Mouse (Mus musculus): Measurements from ENCODE around the gene Thbs3. TPM values are rescaled to one million over a fixed set of nuclear protein-coding genes. Genes with fewer than 3 reads are reported as not detected.
A peak's percentile ranks its signal among the peaks of the same experiment; 100 is the strongest.
"Not testable (repeated sequence)": the region's sequence is repeated elsewhere in the genome, so short reads cannot be mapped to it uniquely, and the experiment has no call there.

Thbs3 gene
- polyA plus RNA-seq, 1 experiment from 2014 or later = 94.0 TPM

DNA sequence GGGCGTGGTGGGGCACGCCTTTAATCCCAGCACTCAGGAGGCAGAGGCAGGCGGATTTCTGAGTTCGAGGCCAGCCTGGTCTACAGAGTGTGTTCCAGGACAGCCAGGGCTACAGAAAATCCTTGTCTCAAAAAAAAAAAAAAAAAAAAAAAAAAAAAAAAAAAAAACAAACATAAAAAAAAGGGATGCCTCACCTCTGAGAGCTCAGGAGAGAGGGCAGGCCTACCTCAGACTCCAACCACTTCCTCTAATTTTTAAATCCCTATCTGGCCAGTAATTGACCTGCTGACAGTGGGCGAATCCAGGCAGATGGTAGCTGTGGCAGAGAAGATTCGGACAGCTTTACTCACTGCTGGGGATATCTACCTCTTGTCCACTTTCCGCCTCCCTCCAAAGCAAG lies 1.4 kb downstream of the Thbs3 start:
- peaks cover 20% of the 10 kb centered on the region for H3K36me3 ChIP-seq
- not testable (repeated sequence) for ATAC-seq (ENCODE audit: insufficient number of reproducible peaks, low FRiP score, low TSS enrichment, low read depth); H3K27me3 ChIP-seq; H3K9ac ChIP-seq; H3K9me3 ChIP-seq; H3K27ac ChIP-seq
- H3K4me2 ChIP-seq = peak overlapping the region; percentile 68
- H3K4me1 ChIP-seq = peaks cover 32% of the 10 kb centered on the region
- 70% methylated on average over 7 of the region's 7 CpGs for WGBS
- peak overlapping the region; percentile 73; the same call in 1 of the 2 replicates for H3K4me3 ChIP-seq

DNA sequence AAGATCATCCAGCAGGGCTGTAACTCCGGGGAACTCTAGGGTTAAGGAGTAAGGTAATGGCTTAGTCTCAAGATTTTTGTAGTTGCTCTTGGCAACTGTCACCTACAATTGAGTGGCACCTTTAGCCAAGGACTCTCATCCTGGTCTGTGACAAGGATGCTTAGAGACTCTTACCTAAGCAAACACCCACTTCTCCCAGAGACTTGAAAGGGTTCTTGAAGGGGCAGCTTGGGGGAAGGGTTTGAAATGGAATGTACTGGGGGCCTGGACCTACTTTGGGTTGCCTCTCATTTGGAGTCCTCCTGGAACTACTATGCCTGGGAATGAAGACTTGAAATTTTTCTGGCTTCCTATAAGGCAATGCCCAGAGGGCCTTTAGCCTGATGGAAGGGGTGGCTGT lies 3.3 kb downstream of the Thbs3 start:
- Histone ChIP-seq H3K4me3 (no peak overlapping the region), H3K9ac (no peak overlapping the region), H3K27ac (no peak overlapping the region), H3K9me3 (no peaks in the 10 kb centered on the region), H3K4me1 (peaks cover 22% of the 10 kb centered on the region), H3K36me3 (peaks cover 32% of the 10 kb centered on the region), H3K4me2 (no peak overlapping the region), H3K27me3 (no peaks in the 10 kb centered on the region)
- ATAC-seq (ENCODE audit: insufficient number of reproducible peaks, low FRiP score, low TSS enrichment, low read depth) = no peak
- 82% methylated on average over 1 of the region's 1 CpGs for WGBS

DNA sequence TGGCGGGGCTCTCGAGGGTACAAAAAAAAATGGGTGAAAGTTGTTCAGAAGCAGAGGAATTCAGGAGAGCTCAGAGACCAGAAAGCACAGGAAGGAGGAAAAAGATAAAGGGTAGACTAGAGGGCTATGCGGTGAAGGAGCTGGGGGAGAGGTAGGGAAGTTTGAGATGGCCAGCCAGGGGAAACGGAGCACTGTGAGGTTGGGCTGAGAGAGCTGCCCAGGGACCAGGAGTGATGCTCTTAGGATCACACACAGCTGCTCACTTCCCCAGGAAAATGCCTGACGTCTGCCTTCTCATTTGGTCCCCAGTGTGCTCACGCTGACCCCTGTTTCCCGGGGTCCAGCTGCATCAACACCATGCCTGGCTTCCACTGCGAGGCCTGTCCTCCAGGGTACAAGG lies 4.6 kb downstream of the Thbs3 start:
- no peaks in the 10 kb centered on the region for H3K27me3 ChIP-seq
- ATAC-seq (ENCODE audit: insufficient number of reproducible peaks, low FRiP score, low TSS enrichment, low read depth) = no peak
- H3K4me1 ChIP-seq = peaks cover 19% of the 10 kb centered on the region
- no peak overlapping the region for H3K4me2 ChIP-seq
- no peaks in the 10 kb centered on the region for H3K9me3 ChIP-seq
- WGBS = 41% methylated on average over 8 of the region's 8 CpGs
- no peak overlapping the region for H3K4me3 ChIP-seq
- H3K9ac ChIP-seq = peak overlapping the region; percentile 10; the same call in 1 of the 2 replicates
- peaks cover 41% of the 10 kb centered on the region for H3K36me3 ChIP-seq
- no peak overlapping the region for H3K27ac ChIP-seq

DNA sequence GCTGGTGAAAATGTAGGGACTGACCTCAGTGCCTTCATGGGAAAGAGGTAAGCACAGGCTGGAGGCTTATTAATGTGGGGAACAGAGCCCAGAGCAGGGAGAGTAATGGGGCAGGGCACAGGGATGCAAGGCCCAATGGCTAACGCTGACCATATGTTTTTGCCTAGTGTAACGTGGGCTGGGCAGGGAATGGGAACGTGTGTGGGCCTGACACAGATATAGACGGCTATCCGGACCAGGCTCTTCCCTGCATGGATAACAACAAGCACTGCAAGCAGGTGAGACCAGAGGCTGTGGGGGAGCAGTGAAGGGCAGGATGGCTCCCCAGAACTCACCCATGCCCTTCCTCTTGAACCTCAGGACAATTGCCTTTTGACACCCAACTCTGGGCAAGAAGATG lies 6.2 kb downstream of the Thbs3 start:
- H3K27ac ChIP-seq = no peak overlapping the region
- 51% methylated on average over 5 of the region's 5 CpGs for WGBS
- ATAC-seq (ENCODE audit: insufficient number of reproducible peaks, low FRiP score, low TSS enrichment, low read depth) = no peak
- no peak overlapping the region for H3K4me2 ChIP-seq
- H3K9ac ChIP-seq = no peak overlapping the region
- H3K9me3 ChIP-seq = no peaks in the 10 kb centered on the region
- H3K4me1 ChIP-seq = peaks cover 11% of the 10 kb centered on the region
- H3K4me3 ChIP-seq = no peak overlapping the region
- H3K36me3 ChIP-seq = peaks cover 52% of the 10 kb centered on the region
- H3K27me3 ChIP-seq = no peaks in the 10 kb centered on the region

DNA sequence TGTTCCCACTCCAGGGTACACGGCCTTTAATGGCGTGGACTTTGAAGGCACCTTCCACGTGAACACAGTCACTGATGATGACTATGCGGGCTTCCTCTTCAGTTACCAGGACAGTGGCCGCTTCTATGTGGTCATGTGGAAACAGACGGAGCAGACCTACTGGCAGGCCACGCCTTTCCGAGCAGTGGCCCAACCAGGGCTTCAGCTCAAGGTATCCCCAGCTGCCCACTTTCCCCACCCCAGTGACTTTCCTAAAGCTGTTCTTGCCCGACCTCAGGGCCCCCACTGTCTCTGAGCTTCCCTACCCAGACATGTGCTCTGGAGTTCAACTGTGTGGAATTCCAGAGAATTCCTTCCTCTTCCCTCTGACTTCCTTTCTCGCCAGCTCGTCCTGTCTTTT lies 9.8 kb downstream of the Thbs3 start:
- Histone ChIP-seq H3K4me1 (peaks cover 33% of the 10 kb centered on the region), H3K27me3 (no peaks in the 10 kb centered on the region), H3K4me3 (no peak overlapping the region), H3K27ac (no peak overlapping the region), H3K4me2 (no peak overlapping the region), H3K9me3 (no peaks in the 10 kb centered on the region), H3K9ac (no peak overlapping the region), H3K36me3 (peaks cover 46% of the 10 kb centered on the region)
- no peak for ATAC-seq (ENCODE audit: insufficient number of reproducible peaks, low FRiP score, low TSS enrichment, low read depth)
- 82% methylated on average over 11 of the region's 11 CpGs for WGBS

DNA sequence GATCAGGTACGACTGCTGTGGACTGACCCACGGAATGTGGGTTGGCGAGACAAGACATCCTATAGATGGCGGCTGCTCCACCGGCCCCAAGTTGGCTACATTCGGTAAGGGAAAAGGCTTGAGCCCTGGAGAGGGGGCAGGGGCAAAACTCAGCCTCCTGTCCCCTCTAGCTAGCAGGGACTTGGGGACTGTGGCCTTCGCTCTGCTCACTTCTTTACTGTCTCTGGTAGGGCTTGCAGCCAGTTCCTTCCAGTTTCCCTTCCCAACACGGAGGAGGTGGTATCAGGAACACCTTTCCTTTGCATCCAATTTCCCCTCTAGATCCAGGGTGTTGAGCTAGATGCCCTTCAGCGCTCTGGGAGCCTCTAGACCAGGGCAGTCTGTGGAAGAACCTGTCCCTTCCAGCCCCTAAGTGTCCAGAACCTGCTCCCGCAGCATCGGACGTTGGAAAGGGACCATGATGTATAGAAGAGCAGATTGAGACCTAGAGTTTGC lies 10.4 kb downstream of the Thbs3 start:
- Histone ChIP-seq H3K27me3 (no peaks in the 10 kb centered on the region), H3K27ac (no peak overlapping the region), H3K36me3 (peaks cover 40% of the 10 kb centered on the region), H3K4me2 (no peak overlapping the region), H3K4me3 (no peak overlapping the region), H3K9me3 (no peaks in the 10 kb centered on the region), H3K4me1 (peaks cover 33% of the 10 kb centered on the region), H3K9ac (no peak overlapping the region)
- ATAC-seq (ENCODE audit: insufficient number of reproducible peaks, low FRiP score, low TSS enrichment, low read depth) = no peak
- WGBS = 65% methylated on average over 12 of the region's 12 CpGs

DNA sequence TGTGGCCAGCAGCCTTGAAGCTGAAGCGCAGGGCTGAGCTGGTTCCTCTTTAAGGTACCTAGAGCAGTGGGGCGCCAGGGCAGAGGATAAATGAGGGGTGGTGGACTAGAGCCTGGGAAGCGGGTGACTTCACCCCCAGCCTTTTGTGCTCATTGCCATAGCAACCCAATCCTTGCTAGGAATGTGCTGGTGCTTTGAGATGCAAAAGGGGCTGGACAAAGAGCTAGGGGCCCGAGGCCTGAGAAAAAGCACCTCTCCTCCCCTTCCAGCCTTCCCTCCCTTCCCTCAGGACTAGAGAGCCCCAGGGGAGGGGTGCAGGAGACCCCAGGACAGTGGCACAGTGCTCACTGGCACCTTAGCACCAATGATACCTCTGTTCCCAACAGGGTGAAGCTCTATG lies 10.9 kb downstream of the Thbs3 start:
- H3K36me3 ChIP-seq = peaks cover 38% of the 10 kb centered on the region
- H3K27ac ChIP-seq = no peak overlapping the region
- 47% methylated on average over 4 of the region's 4 CpGs for WGBS
- no peaks in the 10 kb centered on the region for H3K9me3 ChIP-seq
- H3K4me2 ChIP-seq = peak overlapping the region; percentile 64; the same call in 1 of the 2 replicates
- H3K4me1 ChIP-seq = peaks cover 33% of the 10 kb centered on the region
- H3K9ac ChIP-seq = no peak overlapping the region
- no peaks in the 10 kb centered on the region for H3K27me3 ChIP-seq
- ATAC-seq (ENCODE audit: insufficient number of reproducible peaks, low FRiP score, low TSS enrichment, low read depth) = no peak
- H3K4me3 ChIP-seq = no peak overlapping the region

DNA sequence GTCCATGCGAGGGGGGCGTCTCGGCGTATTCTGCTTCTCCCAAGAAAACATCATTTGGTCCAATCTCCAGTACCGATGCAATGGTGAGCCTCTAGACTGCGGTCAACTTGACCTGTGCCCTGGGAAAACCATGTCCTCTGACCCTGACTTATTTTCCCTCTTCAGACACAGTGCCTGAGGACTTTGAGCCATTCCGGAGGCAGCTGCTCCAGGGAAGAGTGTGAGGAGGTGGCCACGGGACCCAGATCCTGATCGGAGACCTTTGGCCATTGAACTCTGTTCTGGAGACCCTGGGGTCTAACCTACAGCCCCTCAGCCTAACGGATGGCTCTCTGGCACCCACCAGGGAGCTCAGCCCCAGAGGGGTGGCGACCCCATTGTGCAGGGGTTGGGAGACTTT lies 11.4 kb downstream of the Thbs3 start:
- peak overlapping the region; percentile 43; the same call in 1 of the 2 replicates for H3K4me3 ChIP-seq
- peak overlapping the region; percentile 14; the same call in 1 of the 2 replicates for H3K9ac ChIP-seq
- peaks cover 33% of the 10 kb centered on the region for H3K4me1 ChIP-seq
- WGBS = 33% methylated on average over 11 of the region's 11 CpGs
- H3K27me3 ChIP-seq = no peaks in the 10 kb centered on the region
- no peaks in the 10 kb centered on the region for H3K9me3 ChIP-seq
- H3K4me2 ChIP-seq = peak overlapping the region; percentile 64
- no peak for ATAC-seq (ENCODE audit: insufficient number of reproducible peaks, low FRiP score, low TSS enrichment, low read depth)
- peaks cover 34% of the 10 kb centered on the region for H3K36me3 ChIP-seq
- H3K27ac ChIP-seq = peak overlapping the region; percentile 78

DNA sequence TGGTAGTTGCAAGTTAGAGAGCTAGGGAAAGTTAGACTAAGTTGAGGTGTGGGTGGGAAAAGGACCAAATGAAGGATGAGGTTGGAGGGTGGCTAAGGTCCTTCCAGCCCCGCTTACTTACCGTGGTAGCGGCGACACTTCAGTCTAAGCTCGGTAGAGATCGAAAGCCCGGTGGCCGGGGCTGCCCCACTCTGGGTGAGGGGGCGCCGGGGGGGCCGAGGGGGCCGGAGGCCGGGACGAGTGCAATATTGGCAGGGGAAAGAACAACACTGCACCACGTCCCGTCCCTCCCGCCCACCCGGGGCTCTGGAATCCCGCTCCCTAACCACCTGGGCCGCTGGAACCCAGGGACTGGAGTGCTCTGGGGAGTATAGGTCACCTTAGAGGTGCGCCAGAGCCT lies 11.9 kb downstream of the Thbs3 start, which contains the start of gene Mtx1:
Mtx1 (minus strand) TSS at position 189 of the 400 bp plus-strand sequence.
- WGBS = 6% methylated on average over 21 of the region's 21 CpGs
- Histone ChIP-seq H3K36me3 (peaks cover 29% of the 10 kb centered on the region), H3K4me3 (peak within 1 kb of the TSS; percentile 43), H3K4me1 (peaks cover 33% of the 10 kb centered on the region), H3K4me2 (peak within 1 kb of the TSS; percentile 64), H3K9me3 (no peaks in the 10 kb centered on the region), H3K27ac (peak within 1 kb of the TSS; percentile 78), H3K27me3 (no peaks in the 10 kb centered on the region), H3K9ac (peak within 1 kb of the TSS; percentile 23; the same call in 1 of the 2 replicates)
- ATAC-seq (ENCODE audit: insufficient number of reproducible peaks, low FRiP score, low TSS enrichment, low read depth) = no peak

DNA sequence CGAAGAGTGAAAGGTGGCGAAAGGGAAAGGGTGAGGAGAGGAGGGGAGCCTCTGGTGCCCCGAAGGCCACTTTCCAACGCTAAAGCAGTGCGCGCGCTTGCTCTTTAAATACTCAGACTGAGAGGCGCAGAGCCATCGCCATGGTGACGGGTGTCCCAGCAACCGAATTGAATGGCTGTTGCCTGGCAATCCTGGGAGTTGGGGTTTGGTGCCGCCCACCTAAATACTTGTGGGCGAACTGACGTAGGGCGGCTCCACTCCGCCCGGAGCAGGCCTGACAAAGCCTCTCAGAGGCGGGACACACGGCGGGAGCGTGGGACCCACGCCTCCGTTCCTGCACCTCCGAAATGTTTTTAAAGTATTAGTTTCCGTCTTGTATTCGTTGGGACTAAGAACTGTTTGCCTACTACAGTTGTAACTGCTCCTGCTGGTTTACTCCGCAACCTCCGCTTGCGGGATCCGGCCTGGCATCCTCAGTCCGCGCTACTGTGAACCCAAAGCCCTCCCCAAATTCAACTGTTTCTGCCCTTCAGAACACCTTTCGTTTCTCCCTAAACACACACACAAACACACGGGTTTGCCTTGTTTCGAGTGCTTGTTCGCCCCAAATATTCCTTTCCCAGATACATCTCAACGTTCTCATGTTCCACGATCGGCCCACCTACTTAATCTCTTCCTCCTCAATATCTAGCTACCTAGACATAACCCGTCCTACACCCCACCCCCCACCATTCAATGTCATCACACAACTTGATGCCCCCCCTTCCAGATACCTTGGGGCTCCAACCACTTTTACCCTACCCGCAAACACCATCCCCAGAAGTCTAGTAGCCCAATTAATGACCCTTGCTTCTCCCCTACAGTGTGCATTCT lies 12.6 kb downstream of the Thbs3 start:
- Histone ChIP-seq H3K9ac (peak overlapping the region; percentile 23; the same call in 1 of the 2 replicates), H3K36me3 (peaks cover 26% of the 10 kb centered on the region), H3K27me3 (no peaks in the 10 kb centered on the region), H3K4me2 (peak overlapping the region; percentile 64), H3K4me1 (peaks cover 33% of the 10 kb centered on the region), H3K4me3 (peak overlapping the region; percentile 43), H3K9me3 (no peaks in the 10 kb centered on the region), H3K27ac (peak overlapping the region; percentile 78)
- peak; percentile 90 for ATAC-seq (ENCODE audit: insufficient number of reproducible peaks, low FRiP score, low TSS enrichment, low read depth)
- WGBS = 5% methylated on average over 41 of the region's 41 CpGs

DNA sequence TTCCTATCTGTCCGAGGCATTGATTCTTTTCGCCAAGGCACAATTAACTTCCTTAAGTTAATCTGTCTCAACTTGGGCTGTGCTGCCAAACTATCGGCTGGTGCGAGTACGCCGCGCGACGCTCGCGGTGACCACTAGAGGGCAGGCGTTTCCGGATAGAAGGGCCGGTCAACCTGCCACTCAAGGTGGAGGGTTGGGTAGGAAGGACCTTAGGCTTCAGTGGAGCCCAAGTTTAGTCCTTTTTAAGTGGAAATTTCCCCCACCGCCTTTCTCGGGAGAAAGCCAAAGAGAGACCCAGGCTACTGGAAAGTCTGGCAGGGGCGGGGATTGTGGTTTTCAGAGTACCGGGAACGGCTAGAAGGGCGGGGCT lies 13.2 kb downstream of the Thbs3 start:
- peak overlapping the region; percentile 78 for H3K27ac ChIP-seq
- peak overlapping the region; percentile 43 for H3K4me3 ChIP-seq
- peak overlapping the region; percentile 64 for H3K4me2 ChIP-seq
- H3K27me3 ChIP-seq = no peaks in the 10 kb centered on the region
- no peak for ATAC-seq (ENCODE audit: insufficient number of reproducible peaks, low FRiP score, low TSS enrichment, low read depth)
- H3K9ac ChIP-seq = no peak overlapping the region
- under 1% methylated on average over 19 of the region's 20 CpGs for WGBS
- peaks cover 21% of the 10 kb centered on the region for H3K36me3 ChIP-seq
- H3K4me1 ChIP-seq = peaks cover 33% of the 10 kb centered on the region
- H3K9me3 ChIP-seq = no peaks in the 10 kb centered on the region

DNA sequence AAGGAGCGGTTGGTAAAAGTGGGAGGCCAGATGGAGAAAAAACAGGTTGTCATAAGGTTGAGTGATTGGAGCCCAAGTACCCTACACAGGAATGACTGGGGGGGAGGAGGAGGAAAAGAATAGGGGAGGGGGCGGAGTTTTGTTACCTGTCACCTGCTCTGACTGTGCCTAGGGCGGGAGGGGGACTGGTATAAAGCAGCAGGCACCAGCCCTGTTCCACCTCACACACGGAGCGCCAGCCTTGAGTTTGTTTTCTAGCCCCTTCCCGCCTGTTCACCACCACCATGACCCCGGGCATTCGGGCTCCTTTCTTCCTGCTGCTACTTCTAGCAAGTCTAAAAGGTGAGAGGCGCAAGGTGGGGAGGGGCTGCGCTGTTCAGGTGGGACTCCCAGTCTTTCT lies 13.9 kb downstream of the Thbs3 start, which contains the start of gene Muc1:
Muc1 (plus strand) TSS at position 222 of the 400 bp plus-strand sequence.
- no peaks in the 10 kb centered on the region for H3K9me3 ChIP-seq
- peak within 1 kb of the TSS; percentile 43 for H3K4me3 ChIP-seq
- H3K27ac ChIP-seq = peak within 1 kb of the TSS; percentile 78
- no peak within 1 kb of the TSS for H3K9ac ChIP-seq
- WGBS = 35% methylated on average over 10 of the region's 10 CpGs
- ATAC-seq (ENCODE audit: insufficient number of reproducible peaks, low FRiP score, low TSS enrichment, low read depth) = no peak
- peaks cover 33% of the 10 kb centered on the region for H3K4me1 ChIP-seq
- no peaks in the 10 kb centered on the region for H3K27me3 ChIP-seq
- peak within 1 kb of the TSS; percentile 64 for H3K4me2 ChIP-seq
- H3K36me3 ChIP-seq = peaks cover 18% of the 10 kb centered on the region

Data from limb, embryonic 15.5 days (tissue).